Mouse (Mus musculus) hindbrain, embryonic 12.5 days (tissue): Measurements from ENCODE around the gene Csf1. TPM values are rescaled to one million over a fixed set of nuclear protein-coding genes. Genes with fewer than 3 reads are reported as not detected.
A peak's percentile ranks its signal among the peaks of the same experiment; 100 is the strongest.

ENCODE experiments used
- ATAC-seq: fragments of 200-750 bp; cut with Nextera tagmentation; 2 replicates; pipeline ENCODE4 v1.8.0; 2017; ENCODE audit warnings: moderate TSS enrichment; ENCODE audit not compliant: low FRiP score
- H3K27ac ChIP-seq: fragments of 300-500 bp; sonication (generic); 2 replicates; pipeline ENCODE4 v1.5.1; 2016; ENCODE audit warnings: mild to moderate bottlenecking
- H3K27me3 ChIP-seq: fragments of 300-500 bp; sonication (generic); 2 replicates; pipeline ENCODE4 v1.6.1; 2016; ENCODE audit warnings: mild to moderate bottlenecking
- H3K36me3 ChIP-seq: fragments of 300-500 bp; sonication (generic); 2 replicates; pipeline ENCODE4 v1.6.1; 2016; ENCODE audit warnings: mild to moderate bottlenecking
- H3K4me1 ChIP-seq: fragments of 300-500 bp; sonication (generic); 2 replicates; pipeline ENCODE4 v1.6.1; 2016
- H3K4me2 ChIP-seq: fragments of 300-500 bp; sonication (generic); replicated peaks from 2 replicates; pipeline ENCODE4 v1.6.1; 2016; ENCODE audit warnings: mild to moderate bottlenecking
- H3K4me3 ChIP-seq: fragments of 300-500 bp; sonication (generic); 2 replicates; pipeline ENCODE4 v1.5.1; 2016; ENCODE audit warnings: mild to moderate bottlenecking
- H3K9ac ChIP-seq: fragments of 300-500 bp; sonication (generic); 2 replicates; pipeline ENCODE4 v1.6.1; 2016; ENCODE audit warnings: mild to moderate bottlenecking, moderate library complexity
- H3K9me3 ChIP-seq: fragments of 300-500 bp; sonication (generic); replicated peaks from 2 replicates; pipeline ENCODE4 v1.6.1; 2016; ENCODE audit warnings: mild to moderate bottlenecking
- WGBS: fragments of 180-500 bp; shearing (Covaris S2); methylation state at CpG from one replicate; pipeline ENCODE4 v1.1.7; 2016; 5-methylcytosine and 5-hydroxymethylcytosine counted together
- polyA plus RNA-seq: library from polyadenylated mRNA; unstranded; fragments of >200 nt; fragmentation: Nextera tagmentation; extraction: Ambion mirVana; gene quantifications from 2 replicates; pipeline ENCODE4 v1.2.1, GENCODE M21; 2016

The Csf1 gene
- polyA plus RNA-seq, 1 experiment from 2014 or later = 8.8 TPM

- Histone ChIP-seq H3K36me3 (no peaks in the 10 kb centered on the region), H3K9ac (no peak overlapping the region), H3K27me3 (no peaks in the 10 kb centered on the region), H3K4me2 (no peak overlapping the region), H3K9me3 (no peaks in the 10 kb centered on the region), H3K27ac (no peak overlapping the region), H3K4me3 (no peak overlapping the region), H3K4me1 (peaks cover 10% of the 10 kb centered on the region)
- ATAC-seq = no peak
- 42% methylated on average over 5 of the region's 5 CpGs for WGBS
These were observed 14.8 kb upstream of the Csf1 start for GRCm38 (mm10) chr3:107775056-107775455.

GRCm38 (mm10) chr3:107772860-107773259 is 12.6 kb upstream of the Csf1 start:
- no peaks in the 10 kb centered on the region for H3K27me3 ChIP-seq
- H3K4me3 ChIP-seq = no peak overlapping the region
- 78% methylated on average over 5 of the region's 5 CpGs for WGBS
- H3K27ac ChIP-seq = no peak overlapping the region
- no peaks in the 10 kb centered on the region for H3K9me3 ChIP-seq
- H3K4me2 ChIP-seq = no peak overlapping the region
- H3K36me3 ChIP-seq = no peaks in the 10 kb centered on the region
- no peak for ATAC-seq
- peaks cover 10% of the 10 kb centered on the region for H3K4me1 ChIP-seq
- no peak overlapping the region for H3K9ac ChIP-seq

GRCm38 (mm10) chr3:107769692-107770091 is 9.4 kb upstream of the Csf1 start:
- no peak for ATAC-seq
- Histone ChIP-seq H3K36me3 (no peaks in the 10 kb centered on the region), H3K9me3 (no peaks in the 10 kb centered on the region), H3K27ac (no peak overlapping the region), H3K4me2 (no peak overlapping the region), H3K4me3 (no peak overlapping the region), H3K27me3 (peaks cover 4% of the 10 kb centered on the region; the same call in 1 of the 2 replicates), H3K4me1 (no peaks in the 10 kb centered on the region), H3K9ac (no peak overlapping the region)
- 92% methylated on average over 2 of the region's 2 CpGs for WGBS

- H3K36me3 ChIP-seq = no peaks in the 10 kb centered on the region
- peaks cover 7% of the 10 kb centered on the region; the same call in 1 of the 2 replicates for H3K27me3 ChIP-seq
- no peak overlapping the region for H3K4me2 ChIP-seq
- H3K4me1 ChIP-seq = no peaks in the 10 kb centered on the region
- H3K9me3 ChIP-seq = no peaks in the 10 kb centered on the region
- no peak for ATAC-seq
- H3K4me3 ChIP-seq = no peak overlapping the region
- H3K9ac ChIP-seq = no peak overlapping the region
- H3K27ac ChIP-seq = no peak overlapping the region
- WGBS = 71% methylated on average over 8 of the region's 8 CpGs
These were observed 8.1 kb upstream of the Csf1 start for GRCm38 (mm10) chr3:107768104-107768989.

- Histone ChIP-seq H3K27me3 (peaks cover 7% of the 10 kb centered on the region; the same call in 1 of the 2 replicates), H3K9me3 (no peaks in the 10 kb centered on the region), H3K36me3 (no peaks in the 10 kb centered on the region), H3K9ac (no peak overlapping the region), H3K4me2 (no peak overlapping the region), H3K4me1 (no peaks in the 10 kb centered on the region), H3K27ac (no peak overlapping the region), H3K4me3 (no peak overlapping the region)
- 61% methylated on average over 2 of the region's 2 CpGs for WGBS
- ATAC-seq = no peak
These were observed 6.5 kb upstream of the Csf1 start for GRCm38 (mm10) chr3:107766804-107767203.

- H3K27me3 ChIP-seq = peaks cover 7% of the 10 kb centered on the region; the same call in 1 of the 2 replicates
- H3K36me3 ChIP-seq = no peaks in the 10 kb centered on the region
- ATAC-seq = no peak
- H3K27ac ChIP-seq = no peak overlapping the region
- no peaks in the 10 kb centered on the region for H3K9me3 ChIP-seq
- no peak overlapping the region for H3K4me2 ChIP-seq
- 79% methylated on average over 2 of the region's 2 CpGs for WGBS
- H3K4me1 ChIP-seq = no peaks in the 10 kb centered on the region
- H3K9ac ChIP-seq = no peak overlapping the region
- no peak overlapping the region for H3K4me3 ChIP-seq
These were observed 5.7 kb upstream of the Csf1 start for GRCm38 (mm10) chr3:107765979-107766378.

GRCm38 (mm10) chr3:107763552-107763951 is 3.3 kb upstream of the Csf1 start:
- H3K4me3 ChIP-seq = no peak overlapping the region
- no peaks in the 10 kb centered on the region for H3K36me3 ChIP-seq
- no peak overlapping the region for H3K4me2 ChIP-seq
- no peaks in the 10 kb centered on the region for H3K9me3 ChIP-seq
- peaks cover 7% of the 10 kb centered on the region; the same call in 1 of the 2 replicates for H3K27me3 ChIP-seq
- 76% methylated on average over 4 of the region's 4 CpGs for WGBS
- peaks cover 16% of the 10 kb centered on the region for H3K4me1 ChIP-seq
- H3K27ac ChIP-seq = no peak overlapping the region
- H3K9ac ChIP-seq = no peak overlapping the region
- no peak for ATAC-seq

GRCm38 (mm10) chr3:107761446-107761845 is 1.2 kb upstream of the Csf1 start:
- Histone ChIP-seq H3K4me3 (no peak overlapping the region), H3K9ac (no peak overlapping the region), H3K4me2 (no peak overlapping the region), H3K36me3 (no peaks in the 10 kb centered on the region), H3K4me1 (peaks cover 19% of the 10 kb centered on the region), H3K9me3 (no peaks in the 10 kb centered on the region), H3K27me3 (0 out of 2 replicates have a peak, but pooled peaks cover 3% of the 10 kb centered on the region), H3K27ac (no peak overlapping the region)
- WGBS = 96% methylated on average over 5 of the region's 5 CpGs
- ATAC-seq = no peak

GRCm38 (mm10) chr3:107760771-107761170 is 502 bp upstream of the Csf1 start:
- H3K9ac ChIP-seq = no peak overlapping the region
- H3K27me3 ChIP-seq = 0 out of 2 replicates have a peak, but pooled peaks cover 3% of the 10 kb centered on the region
- no peaks in the 10 kb centered on the region for H3K36me3 ChIP-seq
- ATAC-seq = peak; percentile 50; the same call in 1 of the 2 replicates
- WGBS = 59% methylated on average over 1 of the region's 1 CpGs
- peaks cover 19% of the 10 kb centered on the region for H3K4me1 ChIP-seq
- no peaks in the 10 kb centered on the region for H3K9me3 ChIP-seq
- peak overlapping the region; percentile 25; the same call in 1 of the 2 replicates for H3K27ac ChIP-seq
- peak overlapping the region; percentile 85 for H3K4me2 ChIP-seq
- no peak overlapping the region for H3K4me3 ChIP-seq

GRCm38 (mm10) chr3:107758638-107759037 is 1.6 kb downstream of the Csf1 start:
- Histone ChIP-seq H3K36me3 (no peaks in the 10 kb centered on the region), H3K4me3 (peak overlapping the region; percentile 48), H3K27ac (no peak overlapping the region), H3K4me1 (peaks cover 19% of the 10 kb centered on the region), H3K4me2 (peak overlapping the region; percentile 85), H3K9me3 (no peaks in the 10 kb centered on the region), H3K9ac (no peak overlapping the region), H3K27me3 (no peaks in the 10 kb centered on the region)
- 35% methylated on average over 3 of the region's 3 CpGs for WGBS
- ATAC-seq = no peak

GRCm38 (mm10) chr3:107758176-107758575 is 2.1 kb downstream of the Csf1 start:
- no peaks in the 10 kb centered on the region for H3K9me3 ChIP-seq
- no peak for ATAC-seq
- no peak overlapping the region for H3K4me3 ChIP-seq
- 79% methylated on average over 2 of the region's 2 CpGs for WGBS
- H3K27me3 ChIP-seq = no peaks in the 10 kb centered on the region
- no peak overlapping the region for H3K27ac ChIP-seq
- H3K4me1 ChIP-seq = peaks cover 19% of the 10 kb centered on the region
- H3K4me2 ChIP-seq = no peak overlapping the region
- H3K9ac ChIP-seq = no peak overlapping the region
- H3K36me3 ChIP-seq = no peaks in the 10 kb centered on the region

GRCm38 (mm10) chr3:107757365-107758129 is 2.7 kb downstream of the Csf1 start:
- ATAC-seq = no peak
- peaks cover 3% of the 10 kb centered on the region; the same call in 1 of the 2 replicates for H3K36me3 ChIP-seq
- no peak overlapping the region for H3K4me2 ChIP-seq
- no peaks in the 10 kb centered on the region for H3K9me3 ChIP-seq
- peaks cover 19% of the 10 kb centered on the region for H3K4me1 ChIP-seq
- H3K9ac ChIP-seq = no peak overlapping the region
- H3K27me3 ChIP-seq = no peaks in the 10 kb centered on the region
- no peak overlapping the region for H3K27ac ChIP-seq
- 85% methylated on average over 5 of the region's 5 CpGs for WGBS
- no peak overlapping the region for H3K4me3 ChIP-seq
